Mouse (Mus musculus) olfactory bulb, adult 2 months (tissue): Measurements from ENCODE around the gene Pde6g.

ENCODE experiments used
- CTCF ChIP-seq: fragments of 200-500 bp; IDR thresholded peaks from 2 replicates; pipeline ENCODE4 v1.5.1; 2012; ENCODE audit warnings: low read depth, mild to moderate bottlenecking, low read length, moderate library complexity; ENCODE audit not compliant: insufficient read depth
- POLR2A ChIP-seq: fragments of 200-500 bp; IDR thresholded peaks from 2 replicates; pipeline ENCODE4 v1.6.1; 2012; ENCODE audit warnings: mild to moderate bottlenecking, low read depth, low read length, moderate library complexity; ENCODE audit not compliant: insufficient read depth

- TF ChIP-seq CTCF: no peak
- TF ChIP-seq POLR2A: no peak
These were observed 44.1 kb upstream of the Pde6g start for GRCm38 (mm10) chr11:120497436-120497835.
